Mouse (Mus musculus) liver, embryonic 14.5 days (tissue): Measurements from ENCODE around the gene Acad12. TPM values are rescaled to one million over a fixed set of nuclear protein-coding genes. Genes with fewer than 3 reads are reported as not detected.
A peak's percentile ranks its signal among the peaks of the same experiment; 100 is the strongest.

Source experiments
- ATAC-seq: fragments of 200-750 bp; cut with Nextera tagmentation; 2 replicates; pipeline ENCODE4 v1.8.0; 2017; ENCODE audit warnings: moderate number of reproducible peaks, mild to moderate bottlenecking, moderate library complexity; ENCODE audit not compliant: insufficient read depth
- DNase-seq, 3 experiments: peaks; one replicate each; pipeline ENCODE4 v3.0.0-alpha.2; 2012 to 2013; ENCODE audit warnings: low read depth in 3 of 3, low spot score in 3 of 3
- H3K27ac ChIP-seq: fragments of 300-500 bp; sonication (generic); 2 replicates; pipeline ENCODE4 v1.5.1; 2014; ENCODE audit warnings: moderate library complexity, mild to moderate bottlenecking, control low read depth, inconsistent platforms
- H3K27me3 ChIP-seq: fragments of 300-500 bp; sonication (generic); 2 replicates; pipeline ENCODE4 v1.6.1; 2014; ENCODE audit warnings: mild to moderate bottlenecking, low read length, moderate library complexity; ENCODE audit not compliant: control insufficient read depth, insufficient read depth
- H3K36me3 ChIP-seq: fragments of 300-500 bp; sonication (generic); replicated peaks from 2 replicates; pipeline ENCODE4 v1.6.1; 2014; ENCODE audit warnings: low read depth; ENCODE audit not compliant: control insufficient read depth, insufficient read depth
- H3K4me1 ChIP-seq, 2 experiments: fragments of 200-500 bp in 1 of 2; fragments of 300-500 bp in 1 of 2; sonication (generic) in 1 of 2; replicated peaks; 2 replicates each; pipeline ENCODE4 v1.6.1; 2012 to 2014; ENCODE audit warnings: antibody characterized with exemption in 1 of 2, inconsistent platforms in 1 of 2, low read length in 1 of 2; ENCODE audit not compliant: control insufficient read depth in 2 of 2, insufficient read depth in 2 of 2
- H3K4me2 ChIP-seq: fragments of 300-500 bp; sonication (generic); 2 replicates; pipeline ENCODE4 v1.6.1; 2014; ENCODE audit warnings: low read depth, mild to moderate bottlenecking, control low read depth, moderate library complexity
- H3K4me3 ChIP-seq, 2 experiments: fragments of 200-500 bp in 1 of 2; fragments of 300-500 bp in 1 of 2; sonication (generic) in 1 of 2; 2 replicates each; pipeline ENCODE4 v1.5.1; 2012 to 2014; ENCODE audit warnings: low read depth in 2 of 2, low read length in 2 of 2, mild to moderate bottlenecking in 2 of 2, control low read depth in 1 of 2, inconsistent platforms in 1 of 2, moderate library complexity in 1 of 2; ENCODE audit not compliant: insufficient read depth in 1 of 2
- H3K9ac ChIP-seq: fragments of 300-500 bp; sonication (generic); replicated peaks from 2 replicates; pipeline ENCODE4 v1.6.1; 2014; ENCODE audit warnings: mild to moderate bottlenecking, control low read depth, moderate library complexity
- H3K9me3 ChIP-seq: fragments of 300-500 bp; sonication (generic); 2 replicates; pipeline ENCODE4 v1.6.1; 2016; ENCODE audit warnings: low read length, mixed read lengths; ENCODE audit not compliant: control insufficient read depth
- CTCF ChIP-seq: IDR thresholded peaks from 2 replicates; pipeline ENCODE4 v1.5.1; 2016; ENCODE audit warnings: antibody characterized with exemption, low read depth, control low read depth
- EP300 ChIP-seq: IDR thresholded peaks from 2 replicates; pipeline ENCODE4 v1.6.1; 2016; ENCODE audit warnings: antibody characterized with exemption, low read depth
- WGBS: fragments of 180-500 bp; shearing (Covaris S2); extraction: QIAGEN DNeasy Blood & Tissue Kit; methylation state at CpG from one replicate; pipeline ENCODE4 v1.1.7; 2014; ENCODE audit not compliant: insufficient replicate concordance; 5-methylcytosine and 5-hydroxymethylcytosine counted together
- polyA plus RNA-seq, 2 experiments: library from polyadenylated mRNA; depleted of rRNA in 1 of 2; stranded (reverse) in 1 of 2; unstranded in 1 of 2; fragments of >200 nt; fragmentation: Nextera tagmentation in 1 of 2; extraction: Ambion mirVana in 1 of 2; gene quantifications; 2 replicates each; pipeline versions ENCODE4 v1.2.1 to v1.2.3; 2012 to 2014

Gene Acad12
- polyA plus RNA-seq, 2 experiments, result 0.69 to 1.1 TPM

GRCm38 (mm10) chr5:121594714-121595313 lies 23.9 kb downstream of the Acad12 start:
- TF ChIP-seq EP300 (no peak), CTCF (no peak)
- Histone ChIP-seq H3K27ac (no peak overlapping the region), H3K27me3 (no peaks in the 10 kb centered on the region), H3K4me1 (peaks cover 15 to 38% of the 10 kb centered on the region in 2 experiments), H3K36me3 (no peaks in the 10 kb centered on the region), H3K4me2 (peak overlapping the region; percentile 93), H3K4me3 (no peak overlapping the region; a peak in 1 of 4 replicates), H3K9me3 (no peaks in the 10 kb centered on the region), H3K9ac (no peak overlapping the region; the same call in 1 of the 2 replicates)
- ATAC-seq (no peak), DNase-seq (no peak)
- WGBS, result 65% methylated on average over 6 of the region's 6 CpGs

GRCm38 (mm10) chr5:121593451-121594401 lies 25.0 kb downstream of the Acad12 start, which contains the start of gene Aldh2:
Gene Aldh2 (minus strand): TSS chr5:121593824.
- Histone ChIP-seq H3K27me3 (no peaks in the 10 kb centered on the region), H3K9ac (peak within 1 kb of the TSS; percentile 83), H3K36me3 (no peaks in the 10 kb centered on the region), H3K4me2 (peak within 1 kb of the TSS; percentile 93), H3K9me3 (no peaks in the 10 kb centered on the region), H3K4me1 (peaks cover 15 to 38% of the 10 kb centered on the region in 2 experiments), H3K27ac (peak within 1 kb of the TSS; percentile 90), H3K4me3 (peak within 1 kb of the TSS; percentile 68 to 75)
- peak; percentile 91 for ATAC-seq
- 2% methylated on average over 47 of the region's 47 CpGs for WGBS
- 0 out of 2 replicates have a peak, but pooled peaks have one; percentile 12 for TF ChIP-seq EP300
- TF ChIP-seq CTCF, result peak; percentile 59
- DNase-seq, result peak; percentile 70 to 77 (median 77)

- Histone ChIP-seq H3K27ac (peak overlapping the region; percentile 47; the same call in 1 of the 2 replicates), H3K27me3 (no peaks in the 10 kb centered on the region), H3K4me1 (peaks cover 15 to 40% of the 10 kb centered on the region in 2 experiments), H3K36me3 (no peaks in the 10 kb centered on the region), H3K4me3 (peak overlapping the region; percentile 68 to 75), H3K4me2 (peak overlapping the region; percentile 93), H3K9ac (peak overlapping the region; percentile 83), H3K9me3 (no peaks in the 10 kb centered on the region)
- DNase-seq (no peak), ATAC-seq (peak; percentile 21)
- WGBS, result 4% methylated on average over 33 of the region's 33 CpGs
- TF ChIP-seq CTCF (no peak), EP300 (no peak)
Measured at GRCm38 (mm10) chr5:121592816-121593407, 25.8 kb downstream of the Acad12 start.

GRCm38 (mm10) chr5:121592064-121592815 lies 26.5 kb downstream of the Acad12 start:
- no peak for DNase-seq
- no peaks in the 10 kb centered on the region for H3K36me3 ChIP-seq
- H3K27ac ChIP-seq, result no peak overlapping the region
- no peaks in the 10 kb centered on the region for H3K9me3 ChIP-seq
- H3K4me1 ChIP-seq, result peaks cover 15 to 43% of the 10 kb centered on the region in 2 experiments
- peak overlapping the region; percentile 93 for H3K4me2 ChIP-seq
- peak overlapping the region; percentile 83; the same call in 1 of the 2 replicates for H3K9ac ChIP-seq
- TF ChIP-seq EP300 (no peak), CTCF (no peak)
- ATAC-seq, result no peak
- 59% methylated on average over 11 of the region's 11 CpGs for WGBS
- no peaks in the 10 kb centered on the region for H3K27me3 ChIP-seq
- peak overlapping the region; percentile 68 to 75; a peak in 3 of 4 replicates for H3K4me3 ChIP-seq
